Comparison of ENCODE assay signal across 8 mouse cellular contexts in genomic region chr6:4747677-4748505, GRCm38 (mm10). TPM values are rescaled to one million over a fixed set of nuclear protein-coding genes. Genes with fewer than 3 reads are reported as not detected.
A peak's percentile ranks its signal among the peaks of the same experiment; 100 is the strongest.
DNase-seq lines count a peak whose midpoint lies in the region; ATAC-seq and TF ChIP-seq lines count a peak whose summit lies in the region.

No protein-coding gene starts in this region.

- no peaks in the 10 kb centered on the region for H3K36me3 ChIP-seq in embryonic facial prominence, embryonic 12.5 days
- peaks cover 3% of the 10 kb centered on the region; the same call in 1 of the 2 replicates for H3K36me3 ChIP-seq in heart, embryonic 12.5 days
- no peaks in the 10 kb centered on the region for H3K36me3 ChIP-seq in kidney, postnatal 0 days (ENCODE audit: insufficient read depth, low read length)
- H3K36me3 ChIP-seq in limb, embryonic 15.5 days: no peaks in the 10 kb centered on the region
- H3K36me3 ChIP-seq in midbrain, embryonic 15.5 days (replicated peaks): no peaks in the 10 kb centered on the region
- H3K36me3 ChIP-seq in stomach, embryonic 16.5 days (ENCODE audit: control insufficient read depth, insufficient read depth, low read length): no peaks in the 10 kb centered on the region

- peak overlapping the region; percentile 58 for H3K9ac ChIP-seq in embryonic facial prominence, embryonic 12.5 days
- H3K9ac ChIP-seq in heart, embryonic 12.5 days: peak overlapping the region; percentile 47; the same call in 1 of the 2 replicates
- no peak overlapping the region for H3K9ac ChIP-seq in kidney, postnatal 0 days (ENCODE audit: low read depth, low read length)
- 0 out of 2 replicates have a peak overlapping the region, but pooled peaks have one; percentile 17 for H3K9ac ChIP-seq in limb, embryonic 15.5 days
- H3K9ac ChIP-seq in midbrain, embryonic 15.5 days: peak overlapping the region; percentile 29; the same call in 1 of the 2 replicates
- H3K9ac ChIP-seq in stomach, embryonic 16.5 days (ENCODE audit: low read length): peak overlapping the region; percentile 56; the same call in 1 of the 2 replicates

- H3K4me2 ChIP-seq in embryonic facial prominence, embryonic 12.5 days (replicated peaks): peak overlapping the region; percentile 55
- peak overlapping the region; percentile 63 for H3K4me2 ChIP-seq in heart, embryonic 12.5 days
- peak overlapping the region; percentile 62 for H3K4me2 ChIP-seq in kidney, postnatal 0 days (ENCODE audit: low read length)
- peak overlapping the region; percentile 50 for H3K4me2 ChIP-seq in limb, embryonic 15.5 days
- peak overlapping the region; percentile 80 for H3K4me2 ChIP-seq in midbrain, embryonic 15.5 days
- peak overlapping the region; percentile 69 for H3K4me2 ChIP-seq in stomach, embryonic 16.5 days (ENCODE audit: low read depth, low read length)

- 55% methylated on average over 71 of the region's 71 CpGs for WGBS in embryonic facial prominence, embryonic 12.5 days
- WGBS in heart, embryonic 12.5 days: 58% methylated on average over 71 of the region's 71 CpGs
- 51% methylated on average over 71 of the region's 71 CpGs for WGBS in kidney, postnatal 0 days
- WGBS in limb, embryonic 15.5 days: 54% methylated on average over 71 of the region's 71 CpGs
- 59% methylated on average over 71 of the region's 71 CpGs for WGBS in midbrain, embryonic 15.5 days
- 48% methylated on average over 71 of the region's 71 CpGs for WGBS in stomach, embryonic 16.5 days

- peak; percentile 9 to 31 for DNase-seq in urinary bladder, adult 18-20 months (ENCODE audit: low spot score in 2 of 2)
- no peak for DNase-seq in urinary bladder, postnatal 10 days (ENCODE audit: low spot score)
- DNase-seq in kidney, postnatal 0 days (ENCODE audit: low spot score): peak; percentile 46

- H3K9me3 ChIP-seq in embryonic facial prominence, embryonic 12.5 days: peaks cover 22% of the 10 kb centered on the region
- peaks cover 31% of the 10 kb centered on the region for H3K9me3 ChIP-seq in heart, embryonic 12.5 days (replicated peaks)
- no peaks in the 10 kb centered on the region for H3K9me3 ChIP-seq in kidney, postnatal 0 days (replicated peaks; ENCODE audit: low read length)
- no peaks in the 10 kb centered on the region for H3K9me3 ChIP-seq in limb, embryonic 15.5 days
- H3K9me3 ChIP-seq in midbrain, embryonic 15.5 days: no peaks in the 10 kb centered on the region
- peaks cover 17% of the 10 kb centered on the region for H3K9me3 ChIP-seq in stomach, embryonic 16.5 days (replicated peaks; ENCODE audit: control insufficient read depth, low read length)

- peak overlapping the region; percentile 47 for H3K4me3 ChIP-seq in embryonic facial prominence, embryonic 12.5 days
- H3K4me3 ChIP-seq in heart, embryonic 12.5 days: peak overlapping the region; percentile 56
- peak overlapping the region; percentile 42 for H3K4me3 ChIP-seq in kidney, postnatal 0 days (replicated peaks; ENCODE audit: low read depth, low read length)
- peak overlapping the region; percentile 52 for H3K4me3 ChIP-seq in limb, embryonic 15.5 days
- peak overlapping the region; percentile 52 for H3K4me3 ChIP-seq in midbrain, embryonic 15.5 days
- peak overlapping the region; percentile 54 for H3K4me3 ChIP-seq in stomach, embryonic 16.5 days (replicated peaks; ENCODE audit: low read length)

- H3K27me3 ChIP-seq in embryonic facial prominence, embryonic 12.5 days: no peaks in the 10 kb centered on the region
- H3K27me3 ChIP-seq in heart, embryonic 12.5 days (replicated peaks): no peaks in the 10 kb centered on the region
- H3K27me3 ChIP-seq in kidney, postnatal 0 days (ENCODE audit: insufficient read depth, low read length): no peaks in the 10 kb centered on the region
- no peaks in the 10 kb centered on the region for H3K27me3 ChIP-seq in limb, embryonic 15.5 days
- no peaks in the 10 kb centered on the region for H3K27me3 ChIP-seq in midbrain, embryonic 15.5 days (replicated peaks)
- no peaks in the 10 kb centered on the region for H3K27me3 ChIP-seq in stomach, embryonic 16.5 days (ENCODE audit: control insufficient read depth, insufficient read depth, low read length)

- H3K27ac ChIP-seq in embryonic facial prominence, embryonic 12.5 days: peak overlapping the region; percentile 67
- H3K27ac ChIP-seq in heart, embryonic 12.5 days (ENCODE audit: poor library complexity, severe bottlenecking): 0 out of 2 replicates have a peak overlapping the region, but pooled peaks have one; percentile 11
- H3K27ac ChIP-seq in kidney, postnatal 0 days: no peak overlapping the region
- H3K27ac ChIP-seq in limb, embryonic 15.5 days: peak overlapping the region; percentile 78
- H3K27ac ChIP-seq in midbrain, embryonic 15.5 days: peak overlapping the region; percentile 58
- peak overlapping the region; percentile 31 for H3K27ac ChIP-seq in stomach, embryonic 16.5 days (ENCODE audit: low read length)

- H3K4me1 ChIP-seq in embryonic facial prominence, embryonic 12.5 days: no peaks in the 10 kb centered on the region
- 0 out of 2 replicates have a peak, but pooled peaks cover 1% of the 10 kb centered on the region for H3K4me1 ChIP-seq in heart, embryonic 12.5 days (replicated peaks)
- H3K4me1 ChIP-seq in kidney, postnatal 0 days (replicated peaks; ENCODE audit: insufficient read depth, low read length): no peaks in the 10 kb centered on the region
- no peaks in the 10 kb centered on the region for H3K4me1 ChIP-seq in limb, embryonic 15.5 days
- no peaks in the 10 kb centered on the region; the same call in 1 of the 2 replicates for H3K4me1 ChIP-seq in midbrain, embryonic 15.5 days
- no peaks in the 10 kb centered on the region for H3K4me1 ChIP-seq in stomach, embryonic 16.5 days (ENCODE audit: control insufficient read depth, insufficient read depth, low read length)

- no peak for ATAC-seq in embryonic facial prominence, embryonic 12.5 days (ENCODE audit: insufficient number of reproducible peaks, insufficient read depth, low FRiP score, low TSS enrichment)
- no peak for ATAC-seq in heart, embryonic 12.5 days (ENCODE audit: insufficient number of reproducible peaks, low FRiP score)
- no peak for ATAC-seq in kidney, postnatal 0 days (replicated peaks; ENCODE audit: low FRiP score, low read depth)
- ATAC-seq in limb, embryonic 15.5 days (ENCODE audit: insufficient number of reproducible peaks, low FRiP score, low TSS enrichment, low read depth): no peak
- ATAC-seq in midbrain, embryonic 15.5 days (replicated peaks): peak; percentile 32
- no peak for ATAC-seq in stomach, embryonic 16.5 days (ENCODE audit: insufficient read depth, low FRiP score)

- TF ChIP-seq CTCF in kidney, postnatal 0 days (IDR thresholded peaks at IDR 0.05; ENCODE audit: low read depth): no peak

RNA-seq across cellular contexts. Expression of gene Peg10, which starts 0.8 kb away (rescaled TPM):
- polyA plus RNA-seq in embryonic facial prominence, embryonic 12.5 days (2016; fragmentation: Nextera tagmentation; extraction: Ambion mirVana): 11.5 and 12.9 TPM in 2 replicates
- 4.1 and 4.2 TPM in 2 replicates for polyA plus RNA-seq in heart, embryonic 12.5 days (2016; fragmentation: Nextera tagmentation; extraction: Ambion mirVana)
- 1.1 and 1.2 TPM in 2 replicates for polyA plus RNA-seq in kidney, postnatal 0 days (2015; fragmentation: Nextera tagmentation; extraction: Ambion mirVana)
- 7.0 and 9.1 TPM in 2 replicates for polyA plus RNA-seq in limb, embryonic 15.5 days (2015; fragmentation: Nextera tagmentation; extraction: Ambion mirVana)
- polyA plus RNA-seq in midbrain, embryonic 15.5 days (2015; fragmentation: Nextera tagmentation; extraction: Ambion mirVana): 7.9 and 8.5 TPM in 2 replicates
- polyA plus RNA-seq in stomach, embryonic 16.5 days (2015; fragmentation: Nextera tagmentation; extraction: Ambion mirVana): 2.9 and 4.7 TPM in 2 replicates

RNA-seq across cellular contexts. Expression of gene Sgce, which starts 0.9 kb away (rescaled TPM):
- polyA plus RNA-seq in embryonic facial prominence, embryonic 12.5 days (2016; fragmentation: Nextera tagmentation; extraction: Ambion mirVana): 58.0 and 61.8 TPM in 2 replicates
- 60.6 and 62.2 TPM in 2 replicates for polyA plus RNA-seq in heart, embryonic 12.5 days (2016; fragmentation: Nextera tagmentation; extraction: Ambion mirVana)
- 42.7 and 50.6 TPM in 2 replicates for polyA plus RNA-seq in kidney, postnatal 0 days (2015; fragmentation: Nextera tagmentation; extraction: Ambion mirVana)
- 79.9 and 84.9 TPM in 2 replicates for polyA plus RNA-seq in limb, embryonic 15.5 days (2015; fragmentation: Nextera tagmentation; extraction: Ambion mirVana)
- polyA plus RNA-seq in midbrain, embryonic 15.5 days (2015; fragmentation: Nextera tagmentation; extraction: Ambion mirVana): 58.5 and 58.9 TPM in 2 replicates
- 69.6 and 73.2 TPM in 2 replicates for polyA plus RNA-seq in stomach, embryonic 16.5 days (2015; fragmentation: Nextera tagmentation; extraction: Ambion mirVana)
